In genomic region chr12:86421490-86421904, GRCm38 (mm10) we compare ENCODE assay signal across 7 mouse cellular contexts.
A peak's percentile ranks its signal among the peaks of the same experiment; 100 is the strongest.
DNase-seq lines count a peak whose midpoint lies in the region; ATAC-seq and TF ChIP-seq lines count a peak whose summit lies in the region.

No protein-coding gene starts in this region.

- peak; percentile 79 for DNase-seq in embryo, embryonic 10.5 days (ENCODE audit: low spot score)
- peak; percentile 38 to 59 for DNase-seq in heart, adult 9 months (ENCODE audit: low spot score in 2 of 2)
- DNase-seq in kidney, adult 9 months: peak; percentile 77
- peak; percentile 70 for DNase-seq in limb, embryonic 10.5 days (ENCODE audit: low spot score)

- no peaks in the 10 kb centered on the region for H3K4me1 ChIP-seq in brown adipose tissue, adult 24 weeks (ENCODE audit: control insufficient read depth, insufficient read depth, insufficient read length, low read length)
- H3K4me1 ChIP-seq in limb, embryonic 10.5 days: peaks cover 17% of the 10 kb centered on the region

- peak; percentile 32 for TF ChIP-seq POLR2A in myocyte (IDR thresholded peaks at IDR 0.05; ENCODE audit: insufficient read length, low read depth)

- H3ac ChIP-seq in myocyte (ENCODE audit: control insufficient read depth, insufficient read length): no peak overlapping the region

- no peaks in the 10 kb centered on the region for H3K9me3 ChIP-seq in limb, embryonic 10.5 days (replicated peaks)

- peaks cover 92% of the 10 kb centered on the region for H3K27me3 ChIP-seq in limb, embryonic 10.5 days (ENCODE audit: low read depth, poor library complexity, severe bottlenecking)
- H3K27me3 ChIP-seq in myocyte (ENCODE audit: control insufficient read depth, insufficient read depth, insufficient read length): peaks cover 54% of the 10 kb centered on the region

- no peak overlapping the region for H3K27ac ChIP-seq in brown adipose tissue, adult 24 weeks (replicated peaks; ENCODE audit: low read depth, low read length)
- H3K27ac ChIP-seq in limb, embryonic 10.5 days: no peak overlapping the region

- no peaks in the 10 kb centered on the region for H3K36me3 ChIP-seq in limb, embryonic 10.5 days
- no peaks in the 10 kb centered on the region for H3K36me3 ChIP-seq in myocyte (ENCODE audit: control insufficient read depth, insufficient read depth)

- peak overlapping the region; percentile 75 for H3K4me2 ChIP-seq in myocyte (ENCODE audit: low read depth)

- ATAC-seq in megakaryocyte-erythroid progenitor cell, adult 5-6 weeks (replicated peaks; ENCODE audit: low FRiP score, low TSS enrichment, poor library complexity, severe bottlenecking): no peak

- H3K4me3 ChIP-seq in brown adipose tissue, adult 24 weeks (ENCODE audit: insufficient read depth, low read depth, low read length): peak overlapping the region; percentile 85
- peak overlapping the region; percentile 59 for H3K4me3 ChIP-seq in limb, embryonic 10.5 days
- H3K4me3 ChIP-seq in myocyte: peak overlapping the region; percentile 26

- under 1% methylated on average over 37 of the region's 37 CpGs for WGBS in limb, embryonic 10.5 days

- H3K79me2 ChIP-seq in myocyte (ENCODE audit: control insufficient read depth, insufficient read depth): no peaks in the 10 kb centered on the region

TF ChIP-seq in myocyte, 11 proteins besides CTCF, POLR2A, EP300 and RAD21:
- TF ChIP-seq POLR2AphosphoS2 (IDR thresholded peaks at IDR 0.05; ENCODE audit: insufficient read length, low read depth): no peak
- TF ChIP-seq MAX (IDR thresholded peaks at IDR 0.05; ENCODE audit: low read depth): no peak
- no peak for TF ChIP-seq TCF3 (IDR thresholded peaks at IDR 0.05; ENCODE audit: insufficient read length, low read depth)
- no peak for TF ChIP-seq TCF12 (IDR thresholded peaks at IDR 0.05; ENCODE audit: insufficient read depth, poor library complexity, severe bottlenecking)
- no peak for TF ChIP-seq CEBPB (IDR thresholded peaks at IDR 0.05; ENCODE audit: insufficient read depth, poor library complexity, severe bottlenecking)
- no peak for TF ChIP-seq SRF (IDR thresholded peaks at IDR 0.05; ENCODE audit: control insufficient read depth, insufficient read length, low read depth)
- no peak for TF ChIP-seq USF1 (IDR thresholded peaks at IDR 0.05; ENCODE audit: low read depth)
- no peak for TF ChIP-seq REST (IDR thresholded peaks at IDR 0.05; ENCODE audit: insufficient read depth, insufficient read length)
- no peak for TF ChIP-seq E2F4 (IDR thresholded peaks at IDR 0.05; ENCODE audit: insufficient read depth)
- no peak for TF ChIP-seq MYOG (IDR thresholded peaks at IDR 0.05; ENCODE audit: control insufficient read depth in 1 of 3, insufficient read depth in 1 of 3, insufficient read length in 2 of 3, low read depth in 2 of 3)
- TF ChIP-seq MYOD1 (IDR thresholded peaks at IDR 0.05; ENCODE audit: control insufficient read depth in 1 of 3, insufficient read length in 2 of 3, low read depth in 2 of 3): no peak

Comparison
In these comparisons a context has a peak if more than half of its experiments do, and no peak if none do; other contexts are left out.
1. H3K4me3 ChIP-seq: peak in every context shown above with its lines; median percentile 85 in brown adipose tissue, adult 24 weeks; 59 in limb, embryonic 10.5 days; 26 in myocyte.